Mouse (Mus musculus) G1E (cell line): ENCODE results near the gene Pxn.

Experiments used
- CTCF ChIP-seq: IDR thresholded peaks from 2 replicates; pipeline ENCODE4 v1.5.1; 2012; ENCODE audit warnings: low read depth, low read length, inconsistent platforms, mixed read lengths
- GATA1 ChIP-seq: IDR thresholded peaks from 2 replicates; pipeline ENCODE4 v1.6.1; 2012; ENCODE audit warnings: borderline replicate concordance, low read length, inconsistent platforms, mixed read lengths
- POLR2AphosphoS5 ChIP-seq: IDR thresholded peaks from 2 replicates; pipeline ENCODE4 v1.6.1; 2012; ENCODE audit warnings: low read depth, low read length, inconsistent platforms; ENCODE audit not compliant: insufficient replicate concordance

DNA sequence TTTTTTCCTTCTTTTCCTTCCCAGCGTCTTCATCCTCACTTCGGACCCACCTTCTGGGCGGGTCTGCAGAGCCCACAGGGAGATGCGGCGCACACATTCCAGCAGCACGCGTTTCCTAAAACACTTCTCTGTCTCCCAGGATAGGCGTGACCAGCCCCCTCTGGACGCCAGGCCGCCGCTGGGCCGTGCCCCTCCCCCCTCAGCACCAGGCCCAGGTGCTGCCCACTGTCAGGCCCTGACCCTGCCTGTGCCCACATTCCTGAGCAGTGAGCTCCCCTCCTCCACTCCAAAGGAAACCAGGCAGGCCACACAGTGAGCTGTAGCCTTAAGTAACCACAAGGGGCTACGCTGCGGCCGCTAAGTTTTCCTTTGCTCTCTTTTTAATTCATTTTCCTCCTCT is 17.5 kb downstream of the Pxn start:
- TF ChIP-seq CTCF (no peak), POLR2AphosphoS5 (no peak), GATA1 (no peak)
